ENCODE assay signal across 8 mouse cellular contexts in genomic region chr1:75505159-75505955, GRCm38 (mm10). TPM values are rescaled to one million over a fixed set of nuclear protein-coding genes. Genes with fewer than 3 reads are reported as not detected.
A peak's percentile ranks its signal among the peaks of the same experiment; 100 is the strongest.
DNase-seq lines count a peak whose midpoint lies in the region; ATAC-seq lines count a peak whose summit lies in the region.

No protein-coding gene starts in this region.

- intact Hi-C loops in heart, postnatal 36 days (cut with DNase I): loop anchor here (2.0 kb wide), 3 partner anchors 25 to 91 kb away; no protein-coding TSS in a partner anchor

- ATAC-seq in frontal cortex, adult (ENCODE audit: low TSS enrichment): peak; percentile 84
- no peak for ATAC-seq in erythroid progenitor cell, adult 5-6 weeks (replicated peaks; ENCODE audit: low FRiP score, poor library complexity, severe bottlenecking)

- DNase-seq in NIH3T3 (ENCODE audit: low read depth): peak; percentile 83
- DNase-seq in cerebellum, adult 8-10 months: peak; percentile 87
- DNase-seq in heart, postnatal 36 days: peak; percentile 71 to 75
- peak; percentile 61 to 71 for DNase-seq in layer of hippocampus, postnatal 25 days (ENCODE audit: extremely low spot score in 1 of 2, low spot score in 1 of 2)
- peak; percentile 80 for DNase-seq in lung, postnatal 10 days
- DNase-seq in right cerebral cortex, postnatal 10 days (ENCODE audit: low spot score in 2 of 2): peak; percentile 87 to 90

RNA-seq across cellular contexts. Expression of gene Obsl1, which starts 0.9 kb away (rescaled TPM):
- total RNA-seq in heart, postnatal 36 days (2021): 100 to 1,000 TPM; 130 to 136 TPM
- 10 to 100 TPM; 18.9 to 20.2 TPM for total RNA-seq in layer of hippocampus, postnatal 25 days (2021)
- not detected in 2 replicates for total RNA-seq in erythroid progenitor cell, adult 5-6 weeks (2015; ENCODE audit: low replicate concordance)
- total RNA-seq in erythroid progenitor cell, adult 5-6 weeks (2017; ENCODE audit: low replicate concordance): 0.64 TPM in 1 of 2 replicates, not detected in the other

RNA-seq across cellular contexts. Expression of gene Inha, which starts 1.5 kb away (rescaled TPM):
- 1 to 10 TPM; 3.6 TPM for total RNA-seq in heart, postnatal 36 days (2021)
- 10 to 100 TPM; 11.3 to 19.9 TPM for total RNA-seq in layer of hippocampus, postnatal 25 days (2021)
- total RNA-seq in erythroid progenitor cell, adult 5-6 weeks (2015; ENCODE audit: low replicate concordance): not detected in 2 replicates
- total RNA-seq in erythroid progenitor cell, adult 5-6 weeks (2017; ENCODE audit: low replicate concordance): not detected in 2 replicates

RNA-seq across cellular contexts. Expression of gene Stk11ip, which starts 16.0 kb away (rescaled TPM):
- total RNA-seq in heart, postnatal 36 days (2021): 10 to 100 TPM in 1 of 2 experiments, 1 to 10 TPM in 1; 9.2 to 14.1 TPM
- 10 to 100 TPM; 20.6 to 25.5 TPM for total RNA-seq in layer of hippocampus, postnatal 25 days (2021)
- total RNA-seq in erythroid progenitor cell, adult 5-6 weeks (2015; ENCODE audit: low replicate concordance): 2.5 and 6.5 TPM in 2 replicates
- total RNA-seq in erythroid progenitor cell, adult 5-6 weeks (2017; ENCODE audit: low replicate concordance): 9.5 and 15.4 TPM in 2 replicates

RNA-seq across cellular contexts. Expression of gene Tmem198, which starts 26.0 kb away (rescaled TPM):
- under 1 TPM; 0.11 to 0.19 TPM for total RNA-seq in heart, postnatal 36 days (2021)
- 10 to 100 TPM; 70.3 to 73.8 TPM for total RNA-seq in layer of hippocampus, postnatal 25 days (2021)
- total RNA-seq in erythroid progenitor cell, adult 5-6 weeks (2015; ENCODE audit: low replicate concordance): not detected in 2 replicates
- not detected in 2 replicates for total RNA-seq in erythroid progenitor cell, adult 5-6 weeks (2017; ENCODE audit: low replicate concordance)

RNA-seq across cellular contexts. Expression of gene Chpf, which starts 26.2 kb away (rescaled TPM):
- total RNA-seq in heart, postnatal 36 days (2021): 10 to 100 TPM; 25.5 to 26.8 TPM
- 10 to 100 TPM; 77.2 to 82.8 TPM for total RNA-seq in layer of hippocampus, postnatal 25 days (2021)
- total RNA-seq in erythroid progenitor cell, adult 5-6 weeks (2015; ENCODE audit: low replicate concordance): not detected in 2 replicates
- total RNA-seq in erythroid progenitor cell, adult 5-6 weeks (2017; ENCODE audit: low replicate concordance): 0.77 TPM in 1 of 2 replicates, not detected in the other

Comparison
In these comparisons a context has a peak if more than half of its experiments do, and no peak if none do; other contexts are left out.
1. RNA of gene Obsl1, which starts 0.9 kb away (total RNA-seq): 130 to 136 TPM in heart, postnatal 36 days and 18.9 to 20.2 TPM in layer of hippocampus, postnatal 25 days; 0.64 TPM in erythroid progenitor cell, adult 5-6 weeks; every median in the first group is over 10 times any median in the second.
2. RNA of gene Inha, which starts 1.5 kb away (total RNA-seq): 11.3 to 19.9 TPM in layer of hippocampus, postnatal 25 days and 3.6 TPM in heart, postnatal 36 days; not detected in erythroid progenitor cell, adult 5-6 weeks; every median in the first group is over 4 times any median in the second.
3. Peak in every context shown above with its lines, with median percentiles within 50 percentile points of each other: DNase-seq.